Mouse (Mus musculus) lung, adult 2 months (tissue): Measurements from ENCODE around the gene Nt5c3.

ENCODE experiments used
- CTCF ChIP-seq: fragments of 200-500 bp; IDR thresholded peaks from 2 replicates; pipeline ENCODE4 v1.5.1; 2011; ENCODE audit warnings: mild to moderate bottlenecking, low read length, control low read depth; ENCODE audit not compliant: insufficient read depth
- POLR2A ChIP-seq: fragments of 200-500 bp; IDR thresholded peaks from 2 replicates; pipeline ENCODE4 v1.6.1; 2011; ENCODE audit warnings: low read depth, mild to moderate bottlenecking, control low read depth, low read length, borderline replicate concordance; ENCODE audit errors: extremely low read depth

DNA sequence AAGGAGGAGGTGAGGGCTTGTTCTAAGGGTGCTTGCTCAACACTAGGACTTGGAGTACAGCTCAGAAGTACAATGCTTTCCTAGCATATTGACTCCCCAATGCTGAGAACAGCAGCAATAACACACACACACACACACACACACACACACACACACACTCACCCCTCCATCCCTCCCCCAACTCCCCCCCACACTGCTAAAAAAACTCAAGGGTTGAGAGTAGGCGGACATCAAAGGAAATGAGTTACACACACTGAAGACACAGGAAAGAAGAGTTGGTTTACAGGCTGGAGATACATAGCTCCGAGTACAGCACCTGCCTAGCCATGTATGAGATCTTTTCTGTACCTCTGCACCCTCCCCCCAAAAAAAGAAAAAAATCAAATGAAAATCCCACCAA is 7.5 kb downstream of the Nt5c3 start:
- TF ChIP-seq CTCF (no peak), POLR2A (no peak)
